In genomic region chr7:134671467-134671901, GRCm38 (mm10) we compare ENCODE assay signal across 8 mouse cellular contexts. TPM values are rescaled to one million over a fixed set of nuclear protein-coding genes. Genes with fewer than 3 reads are reported as not detected.
DNase-seq lines count a peak whose midpoint lies in the region; ATAC-seq and TF ChIP-seq lines count a peak whose summit lies in the region.

No protein-coding gene starts in this region.

- no peak for TF ChIP-seq CTCF in cortical plate, adult 2 months (IDR thresholded peaks at IDR 0.05; ENCODE audit: extremely low read depth, insufficient read depth, low read length)
- no peak for TF ChIP-seq CTCF in small intestine, adult 2 months (IDR thresholded peaks at IDR 0.05; ENCODE audit: extremely low read depth, insufficient read length, insufficient replicate concordance, low read depth, low read length)

- H3K4me3 ChIP-seq in heart, embryonic 11.5 days (ENCODE audit: low read depth, low read length), result peak overlapping the region; percentile 61
- H3K4me3 ChIP-seq in cortical plate, adult 2 months (ENCODE audit: insufficient read depth, low read length), result peak overlapping the region; percentile 39
- H3K4me3 ChIP-seq in hindbrain, embryonic 14.5 days (replicated peaks; ENCODE audit: low read length), result peak overlapping the region; percentile 62
- H3K4me3 ChIP-seq in liver, embryonic 13.5 days (replicated peaks), result peak overlapping the region; percentile 63
- H3K4me3 ChIP-seq in small intestine, adult 2 months (ENCODE audit: low read depth, low read length), result peak overlapping the region; percentile 98

- H3K9ac ChIP-seq in heart, embryonic 11.5 days (ENCODE audit: low read depth, low read length), result peak overlapping the region; percentile 83
- H3K9ac ChIP-seq in hindbrain, embryonic 14.5 days, result peak overlapping the region; percentile 61; the same call in 1 of the 2 replicates
- H3K9ac ChIP-seq in liver, embryonic 13.5 days, result peak overlapping the region; percentile 63

- H3K9me3 ChIP-seq in heart, embryonic 11.5 days (replicated peaks; ENCODE audit: control insufficient read depth, low read length), result no peaks in the 10 kb centered on the region
- no peaks in the 10 kb centered on the region for H3K9me3 ChIP-seq in hindbrain, embryonic 14.5 days (ENCODE audit: control insufficient read depth, low read length)
- H3K9me3 ChIP-seq in liver, embryonic 13.5 days (replicated peaks), result no peaks in the 10 kb centered on the region

- no peak for DNase-seq in heart, postnatal 25 days (ENCODE audit: low spot score)
- DNase-seq in hindbrain, embryonic 14.5 days (ENCODE audit: low spot score), result no peak
- no peak for DNase-seq in liver, embryonic 13.5 days
- DNase-seq in gastrocnemius, postnatal 14 days, result no peak
- DNase-seq in spleen, postnatal 36 days (ENCODE audit: low spot score in 2 of 2), result no peak

- peak overlapping the region; percentile 79 for H3K4me2 ChIP-seq in heart, embryonic 11.5 days
- H3K4me2 ChIP-seq in hindbrain, embryonic 14.5 days (replicated peaks), result peak overlapping the region; percentile 99
- H3K4me2 ChIP-seq in liver, embryonic 13.5 days, result peak overlapping the region; percentile 60

- intact Hi-C loops in heart, postnatal 25 days (cut with DNase I), result loop anchor here (5.0 kb wide), 2 partner anchors 71 to 101 kb away; no protein-coding TSS in a partner anchor
- intact Hi-C loops in gastrocnemius, postnatal 14 days (cut with DNase I; ENCODE audit: low total_unique reads), result no loop called here

- peaks cover 16% of the 10 kb centered on the region for H3K4me1 ChIP-seq in heart, embryonic 11.5 days (ENCODE audit: control insufficient read depth, insufficient read depth, low read length)
- no peaks in the 10 kb centered on the region for H3K4me1 ChIP-seq in cortical plate, adult 2 months (ENCODE audit: control insufficient read depth, insufficient read depth, low read length)
- H3K4me1 ChIP-seq in hindbrain, embryonic 14.5 days (replicated peaks; ENCODE audit: control insufficient read depth, insufficient read depth, low read length), result no peaks in the 10 kb centered on the region; the same call in 1 of the 2 replicates
- H3K4me1 ChIP-seq in liver, embryonic 13.5 days (replicated peaks), result peaks cover 17% of the 10 kb centered on the region
- H3K4me1 ChIP-seq in small intestine, adult 2 months (ENCODE audit: control insufficient read depth, insufficient read depth, insufficient read length, low read length), result peaks cover 6% of the 10 kb centered on the region; the same call in 1 of the 2 replicates

- 29% methylated on average over 7 of the region's 7 CpGs for WGBS in heart, embryonic 11.5 days (ENCODE audit: insufficient replicate concordance)
- 44% methylated on average over 7 of the region's 7 CpGs for WGBS in hindbrain, embryonic 14.5 days
- 41% methylated on average over 7 of the region's 7 CpGs for WGBS in liver, embryonic 13.5 days (ENCODE audit: insufficient replicate concordance)
- 17% methylated on average over 7 of the region's 7 CpGs for WGBS in small intestine, adult 2 months

- ATAC-seq in heart, embryonic 11.5 days (replicated peaks; ENCODE audit: insufficient number of reproducible peaks, low FRiP score, low TSS enrichment), result no peak
- no peak for ATAC-seq in hindbrain, embryonic 14.5 days (ENCODE audit: low FRiP score)
- no peak for ATAC-seq in liver, embryonic 13.5 days (ENCODE audit: low read depth)

- TF ChIP-seq POLR2A in cortical plate, adult 2 months (IDR thresholded peaks at IDR 0.05; ENCODE audit: extremely low read depth, insufficient read depth, low read length), result no peak
- no peak for TF ChIP-seq POLR2A in small intestine, adult 2 months (IDR thresholded peaks at IDR 0.05; ENCODE audit: low read depth, low read length)

- H3K27me3 ChIP-seq in heart, embryonic 11.5 days (ENCODE audit: control insufficient read depth, insufficient read depth, low read length), result peaks cover 3% of the 10 kb centered on the region; the same call in 1 of the 2 replicates
- H3K27me3 ChIP-seq in hindbrain, embryonic 14.5 days (ENCODE audit: control insufficient read depth, insufficient read depth, low read length), result peaks cover 31% of the 10 kb centered on the region; the same call in 1 of the 2 replicates
- H3K27me3 ChIP-seq in liver, embryonic 13.5 days, result peaks cover 26% of the 10 kb centered on the region
- no peaks in the 10 kb centered on the region for H3K27me3 ChIP-seq in small intestine, adult 2 months (ENCODE audit: control insufficient read depth, insufficient read depth, low read length)

- peak overlapping the region; percentile 77 for H3K27ac ChIP-seq in heart, embryonic 11.5 days (ENCODE audit: low read depth, low read length)
- H3K27ac ChIP-seq in cortical plate, adult 2 months (ENCODE audit: insufficient read depth, low read length), result no peak overlapping the region; the same call in 1 of the 2 replicates
- H3K27ac ChIP-seq in hindbrain, embryonic 14.5 days, result no peak overlapping the region
- no peak overlapping the region for H3K27ac ChIP-seq in liver, embryonic 13.5 days
- H3K27ac ChIP-seq in small intestine, adult 2 months (ENCODE audit: insufficient read depth, low read depth, low read length), result no peak overlapping the region

- H3K36me3 ChIP-seq in heart, embryonic 11.5 days (ENCODE audit: control insufficient read depth, insufficient read depth, low read length), result no peaks in the 10 kb centered on the region
- no peaks in the 10 kb centered on the region for H3K36me3 ChIP-seq in hindbrain, embryonic 14.5 days (replicated peaks; ENCODE audit: control insufficient read depth, insufficient read depth)
- H3K36me3 ChIP-seq in liver, embryonic 13.5 days, result no peaks in the 10 kb centered on the region
- no peaks in the 10 kb centered on the region for H3K36me3 ChIP-seq in small intestine, adult 2 months (ENCODE audit: control insufficient read depth, insufficient read depth, low read length)

RNA-seq across cellular contexts. Expression of gene Dock1, which starts 1.0 kb away (rescaled TPM):
- polyA plus RNA-seq in heart, embryonic 11.5 days (2014; fragmentation: Nextera tagmentation; extraction: Ambion mirVana), result 26.0 and 28.1 TPM in 2 replicates
- total RNA-seq in heart, postnatal 25 days (2021), result 10 to 100 TPM; 23.7 to 27.7 TPM
- polyA plus RNA-seq in cortical plate, adult 2 months (2012; rRNA removed), result 13.0 and 14.3 TPM in 2 replicates
- polyA plus RNA-seq in hindbrain, embryonic 14.5 days (2014; fragmentation: Nextera tagmentation; extraction: Ambion mirVana), result 9.8 and 9.9 TPM in 2 replicates
- polyA plus RNA-seq in liver, embryonic 13.5 days (2015; fragmentation: Nextera tagmentation; extraction: Ambion mirVana), result 2.6 and 4.4 TPM in 2 replicates
- 2.2 and 3.8 TPM in 2 replicates for polyA plus RNA-seq in small intestine, adult 2 months (2012; rRNA removed)
- 10 to 100 TPM; 14.6 to 15.4 TPM for total RNA-seq in gastrocnemius, postnatal 14 days (2021)

Comparison
In these comparisons a context has a peak if more than half of its experiments do, and no peak if none do; other contexts are left out.
1. H3K4me3 ChIP-seq: peak in every context shown above with its lines; median percentile 98 in small intestine, adult 2 months; 63 in liver, embryonic 13.5 days; 62 in hindbrain, embryonic 14.5 days; 61 in heart, embryonic 11.5 days; 39 in cortical plate, adult 2 months.